Mouse (Mus musculus) adrenal gland, postnatal 25 days (tissue): ENCODE data around the gene Stim2. TPM values are rescaled to one million over a fixed set of nuclear protein-coding genes. Genes with fewer than 3 reads are reported as not detected.
A peak's percentile ranks its signal among the peaks of the same experiment; 100 is the strongest.

ENCODE experiments used
- DNase-seq: peaks from one replicate; pipeline ENCODE4 v3.0.0; 2021; ENCODE audit warnings: mixed read lengths
- long read RNA-seq: library from polyadenylated mRNA; stranded (forward); transcript quantifications from one replicate; pipeline ENCODE4 v2.0.0, GENCODE M21; 2021
- total RNA-seq: library from RNA; stranded (reverse); gene quantifications from 2 replicates; pipeline ENCODE4 v1.2.3, GENCODE M21; 2021

Gene Stim2
- total RNA-seq = 26.3 and 31.5 TPM in 2 replicates
- long read RNA-seq, full-length matches to known transcripts = 3 of 10 reads
- long read RNA-seq, partial matches to known transcripts = 7 of 10 reads
- long read RNA-seq, other reads (novel, unspliced or antisense) = 0 of 10 reads

DNA sequence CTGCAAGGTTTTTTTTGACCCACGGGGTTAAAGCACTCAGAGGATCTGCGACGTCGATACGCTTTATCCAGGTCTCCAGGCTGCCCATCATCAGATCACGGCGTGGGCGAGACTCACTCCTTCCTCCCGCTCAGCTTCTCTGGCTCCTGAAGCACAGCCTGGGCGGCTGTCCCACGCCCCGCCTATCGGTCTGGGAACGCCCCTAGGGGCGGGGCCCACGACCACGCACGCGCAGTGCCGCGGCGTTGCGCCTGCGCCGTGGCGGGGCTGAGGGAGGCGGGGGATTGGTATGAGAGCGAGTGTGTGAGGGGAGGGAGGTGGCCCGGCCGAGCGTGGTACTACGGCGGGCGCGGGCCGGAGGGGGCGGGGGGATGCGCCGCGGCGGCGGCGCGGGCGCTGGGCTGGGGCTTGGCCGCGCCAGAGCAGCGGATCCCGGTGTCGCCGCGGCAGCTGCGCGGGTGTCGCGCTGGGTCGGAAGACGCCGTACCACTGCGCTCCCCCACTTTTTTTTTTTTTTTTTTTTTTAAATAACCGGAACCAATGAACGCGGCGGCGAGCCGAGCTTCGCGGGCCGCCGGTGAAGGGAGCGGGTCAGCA lies at the start of gene Stim2:
Stim2 (plus strand) TSS at position 354 of the 597 bp plus-strand sequence.
- DNase-seq = peak; percentile 96

DNA sequence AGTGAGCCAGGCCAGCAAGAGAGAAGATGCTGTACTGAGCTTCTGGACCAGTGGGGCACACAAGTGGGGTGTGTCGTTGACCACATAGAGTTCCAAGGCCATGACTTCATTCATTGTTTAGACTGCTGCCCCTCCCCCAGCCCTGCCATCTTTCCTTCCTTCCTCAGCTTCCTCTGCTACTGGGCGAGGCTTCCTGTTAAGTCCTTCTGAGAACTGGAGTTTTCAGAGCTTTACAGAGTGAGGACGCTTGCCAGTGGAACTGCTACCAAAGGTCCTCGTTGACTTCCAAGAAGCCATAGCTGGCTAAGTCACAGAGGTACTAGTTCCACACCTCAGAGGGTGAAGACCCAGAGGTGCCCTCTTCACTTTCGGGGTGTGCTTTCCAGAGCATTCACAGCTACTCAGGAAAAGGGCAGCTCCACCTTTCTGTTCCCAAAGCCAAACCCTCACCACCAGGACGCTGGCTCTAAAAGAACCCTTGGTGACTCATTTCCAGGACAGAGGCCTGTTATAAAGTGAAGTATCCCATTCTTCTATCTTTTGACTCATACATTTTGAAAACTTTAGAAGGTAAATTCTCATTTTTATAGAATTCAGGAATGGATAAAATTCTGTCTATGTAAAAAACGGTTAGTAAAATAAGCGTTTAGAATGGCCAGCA lies 49.6 kb upstream of the Stim2 start:
- DNase-seq = peak; percentile 48

DNA sequence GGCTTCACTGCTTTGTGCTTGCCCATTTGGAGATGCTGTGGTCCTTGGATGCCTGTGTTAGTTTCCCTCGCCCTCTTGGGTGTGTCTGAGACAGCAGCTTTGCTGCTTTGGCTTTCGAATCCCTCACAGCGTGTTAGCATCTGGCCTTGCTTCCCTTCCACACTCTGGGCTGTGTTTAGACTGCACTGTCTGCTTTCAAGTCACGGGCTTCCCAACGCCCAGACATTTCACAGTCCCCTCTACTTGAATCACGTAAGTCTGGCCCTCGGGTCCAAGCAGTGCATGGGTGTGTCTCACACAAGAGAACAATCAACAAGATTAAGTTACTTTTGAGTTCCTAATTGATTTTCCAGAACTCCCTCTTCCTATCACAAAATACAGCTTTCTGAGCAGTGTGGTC lies 48.1 kb upstream of the Stim2 start:
- DNase-seq = no peak

DNA sequence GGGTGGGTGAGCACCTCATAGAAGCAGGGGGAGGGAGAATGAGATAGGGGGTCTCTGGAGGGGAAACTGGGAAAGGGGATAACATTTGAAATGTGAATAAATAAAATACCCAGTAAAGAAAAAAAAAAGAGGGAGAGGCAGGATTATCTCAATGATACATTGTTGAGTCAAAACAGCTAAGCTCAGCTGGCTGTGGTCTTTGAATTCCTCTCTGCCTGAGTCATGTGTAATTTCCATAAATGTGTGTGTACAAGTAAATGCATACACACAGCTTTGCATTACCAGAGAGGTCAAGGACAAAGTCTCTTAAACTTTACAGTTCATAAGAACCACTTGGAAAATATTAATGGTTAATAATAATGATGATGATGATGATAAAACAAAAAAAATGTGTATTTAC lies 45.1 kb upstream of the Stim2 start:
- no peak for DNase-seq

DNA sequence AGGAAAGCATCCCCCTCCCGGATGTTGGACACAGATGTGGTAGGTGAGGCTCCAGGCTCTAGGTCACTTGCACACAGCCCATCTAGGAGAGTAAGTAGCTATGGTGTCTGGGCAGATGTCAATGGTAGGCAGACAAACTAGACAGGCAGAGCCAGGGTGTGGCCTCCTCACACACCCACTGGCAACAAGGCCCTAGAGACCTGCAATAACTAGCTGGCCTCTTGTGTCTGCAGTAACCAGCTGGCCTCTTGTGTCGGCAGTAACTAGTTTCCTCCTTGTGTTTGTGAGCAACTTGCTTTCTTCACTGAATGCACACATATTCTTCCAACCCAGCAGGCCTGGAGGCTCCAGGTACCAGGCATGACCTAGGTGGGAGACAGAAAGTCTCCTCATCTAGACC lies 44.5 kb upstream of the Stim2 start:
- DNase-seq = no peak

DNA sequence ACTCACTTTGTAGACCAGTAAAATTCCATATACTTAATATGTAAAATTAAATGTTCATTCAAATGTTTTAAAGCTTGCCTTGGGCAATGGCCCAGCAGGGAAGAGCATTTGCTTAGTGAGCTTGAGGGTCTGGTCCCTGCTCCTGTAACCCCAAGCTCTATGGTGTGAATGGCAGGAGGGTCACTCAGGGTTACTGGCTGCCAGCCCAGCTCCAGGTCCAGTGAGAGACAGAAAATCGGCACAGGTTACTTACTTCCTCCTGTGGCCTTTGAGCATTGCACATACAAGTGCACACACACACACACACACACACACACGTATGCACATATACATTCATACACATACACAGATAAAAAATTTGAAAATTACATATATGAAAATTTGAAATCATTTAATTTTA lies 42.3 kb upstream of the Stim2 start:
- no peak for DNase-seq

DNA sequence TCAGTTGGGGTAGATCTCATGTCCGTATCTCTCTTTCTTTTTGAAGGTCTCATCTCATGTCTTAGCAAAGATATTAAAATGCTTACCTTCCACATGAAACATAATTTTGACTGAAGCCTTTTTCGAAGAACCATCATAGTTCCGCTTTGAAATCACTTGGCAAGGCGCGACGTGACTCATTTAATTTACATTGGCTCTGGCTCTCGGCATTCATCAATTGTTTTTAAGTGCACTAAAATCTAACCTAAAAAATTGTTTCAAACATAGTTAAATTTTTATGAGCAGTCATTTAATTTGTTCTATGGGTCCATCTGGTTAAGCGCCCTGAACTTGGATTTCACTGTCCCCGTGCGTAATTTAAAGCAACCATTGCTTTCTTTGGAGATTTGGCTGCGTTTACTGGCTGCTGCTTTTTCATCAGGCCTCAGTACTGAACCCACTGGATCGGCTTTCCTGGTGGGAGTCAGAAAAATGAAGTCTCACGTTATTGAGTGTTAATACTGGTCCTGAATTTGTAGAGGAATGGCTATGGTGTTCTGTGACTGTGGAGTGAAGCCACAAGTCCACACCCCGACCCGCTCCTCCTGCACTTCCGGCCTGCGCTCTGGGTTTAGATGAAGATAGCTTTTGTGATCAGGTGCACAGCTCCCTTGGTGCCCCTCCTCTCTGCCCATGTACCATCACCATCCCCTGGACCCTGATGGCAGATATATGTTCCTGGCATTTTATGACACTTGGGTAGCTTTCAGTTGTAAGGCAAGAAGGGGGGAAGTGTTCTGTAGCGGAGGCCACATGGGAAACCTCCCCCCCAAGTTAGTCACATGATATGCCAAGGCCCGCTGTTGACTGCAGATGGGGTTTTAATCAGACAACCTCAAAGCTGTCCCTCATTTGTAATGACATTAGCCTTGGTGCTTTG lies 41.6 kb upstream of the Stim2 start:
- no peak for DNase-seq

DNA sequence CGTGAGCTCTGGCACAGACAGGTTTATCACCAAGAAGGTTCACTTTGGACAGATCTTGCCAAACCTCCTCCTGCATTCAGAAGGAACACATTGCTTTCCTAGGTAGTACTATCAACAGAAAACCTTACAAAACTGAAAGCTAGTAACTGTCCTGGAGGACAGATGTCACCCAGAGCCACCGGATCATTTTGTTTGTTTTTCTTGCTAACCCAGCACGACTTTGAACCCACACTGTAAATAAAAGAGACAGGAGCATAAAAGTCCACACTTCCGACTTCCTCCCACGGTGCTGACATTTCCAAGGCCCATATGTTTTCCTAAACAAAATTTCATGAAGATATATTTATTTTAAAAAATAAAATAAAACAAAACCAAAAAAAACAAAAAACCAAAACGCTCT lies 41.0 kb upstream of the Stim2 start:
- DNase-seq = no peak

DNA sequence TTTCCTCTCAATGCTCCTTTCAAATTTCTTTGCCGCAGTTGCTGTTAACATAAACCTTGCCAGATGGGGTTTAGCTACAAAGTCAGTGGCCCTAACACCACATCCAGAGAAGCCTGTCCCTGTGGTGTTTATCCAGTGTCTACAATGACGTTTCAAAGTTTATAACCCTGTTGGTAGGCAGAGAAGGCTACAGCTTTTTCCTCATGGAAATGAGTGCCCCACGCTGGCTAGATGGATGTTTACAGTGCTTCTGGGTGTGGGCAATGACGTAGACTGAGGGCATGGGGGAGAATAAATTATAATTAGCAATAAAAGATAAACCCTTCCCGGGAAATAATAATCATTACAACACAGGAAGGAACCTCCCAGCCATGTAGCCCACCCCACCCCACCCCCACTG lies 37.1 kb upstream of the Stim2 start:
- DNase-seq = no peak

DNA sequence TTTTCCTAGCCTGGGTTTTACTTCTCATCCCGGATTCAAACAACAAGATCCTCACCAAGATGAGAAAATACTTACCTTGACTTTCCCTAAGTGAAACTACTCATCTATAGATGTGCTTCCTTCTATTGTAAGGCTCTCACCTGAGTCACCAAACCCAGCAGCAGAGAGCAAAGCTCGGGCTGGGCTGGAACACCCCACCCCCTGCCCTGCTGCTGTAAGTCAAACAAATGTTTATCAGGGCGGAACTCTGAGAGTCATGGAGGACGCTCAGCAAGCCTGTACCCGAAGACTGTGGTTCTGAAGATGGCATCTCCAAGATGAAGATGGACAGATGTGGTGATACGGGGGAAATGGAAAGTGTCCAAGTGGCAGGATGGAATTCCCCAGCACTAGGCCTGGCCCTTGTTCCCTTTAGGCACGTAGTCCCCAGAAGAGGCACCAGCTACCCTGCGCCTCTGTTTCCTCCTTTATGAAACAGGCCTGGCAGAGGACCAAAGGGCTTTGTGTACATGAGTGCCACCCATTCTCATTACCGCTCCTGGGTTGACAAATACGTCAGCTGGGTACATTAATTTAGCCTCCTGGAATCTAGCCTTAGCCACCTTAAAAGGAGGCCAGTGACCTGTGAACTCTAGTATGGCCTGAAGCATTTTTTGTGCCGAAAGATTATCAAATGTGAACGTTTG lies 36.3 kb upstream of the Stim2 start:
- no peak for DNase-seq

DNA sequence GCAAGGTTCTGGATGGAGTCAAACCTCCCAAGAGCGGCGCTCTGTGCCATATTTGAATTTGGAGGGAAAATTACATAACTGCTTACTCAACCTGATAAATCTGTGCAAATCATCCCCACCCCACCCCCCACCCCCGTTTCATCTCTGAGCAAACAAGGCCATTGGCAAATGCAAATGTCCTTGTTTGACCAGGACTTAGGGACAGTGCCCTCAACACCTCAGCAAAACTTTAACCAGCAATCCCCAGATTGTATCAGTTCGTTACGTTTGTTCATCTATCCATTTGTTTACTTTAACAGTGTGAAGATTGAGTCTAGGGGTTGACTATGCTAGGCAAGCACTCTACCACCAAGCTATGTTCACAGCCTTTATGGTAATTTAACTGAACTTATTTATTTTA lies 32.6 kb upstream of the Stim2 start:
- no peak for DNase-seq

DNA sequence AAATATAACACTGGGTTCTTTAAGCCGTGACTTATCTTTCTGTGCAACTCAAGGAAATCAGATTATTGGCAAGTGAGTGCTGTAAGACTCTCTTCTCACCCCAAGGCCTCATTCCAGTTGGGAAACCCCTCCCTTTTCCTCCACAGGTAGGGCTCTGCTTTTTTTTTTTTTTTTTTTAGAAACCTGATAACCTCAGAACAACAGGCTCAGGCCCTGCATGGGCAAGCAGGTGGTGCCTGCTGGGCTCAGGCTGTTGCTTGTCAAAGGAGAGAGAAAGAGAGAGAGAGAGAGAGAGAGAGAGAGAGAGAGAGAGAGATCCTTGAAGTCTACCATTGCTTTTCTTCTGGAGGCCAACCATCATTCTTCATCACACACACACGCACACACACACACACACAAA lies 30.7 kb upstream of the Stim2 start:
- DNase-seq = no peak

DNA sequence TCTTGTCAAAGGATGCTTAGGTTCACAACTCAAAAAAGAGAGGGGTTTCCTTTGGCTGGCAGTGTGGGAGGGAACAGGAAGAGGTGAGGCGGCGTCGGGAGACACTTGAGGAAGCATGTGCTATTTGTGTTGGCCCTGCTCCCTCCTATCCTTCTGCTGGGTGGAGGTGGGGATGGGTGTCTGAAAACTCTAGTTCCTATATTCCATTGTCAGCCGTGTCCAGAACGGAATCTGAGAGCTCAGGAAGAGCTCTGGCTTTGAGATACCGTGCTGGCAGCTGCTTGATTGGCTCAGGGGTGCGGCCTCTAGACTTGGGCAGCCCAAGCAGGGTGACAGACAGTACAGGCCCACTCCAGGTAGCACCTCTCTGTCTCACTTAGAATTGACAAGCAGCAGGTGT lies 28.1 kb upstream of the Stim2 start:
- DNase-seq = no peak

DNA sequence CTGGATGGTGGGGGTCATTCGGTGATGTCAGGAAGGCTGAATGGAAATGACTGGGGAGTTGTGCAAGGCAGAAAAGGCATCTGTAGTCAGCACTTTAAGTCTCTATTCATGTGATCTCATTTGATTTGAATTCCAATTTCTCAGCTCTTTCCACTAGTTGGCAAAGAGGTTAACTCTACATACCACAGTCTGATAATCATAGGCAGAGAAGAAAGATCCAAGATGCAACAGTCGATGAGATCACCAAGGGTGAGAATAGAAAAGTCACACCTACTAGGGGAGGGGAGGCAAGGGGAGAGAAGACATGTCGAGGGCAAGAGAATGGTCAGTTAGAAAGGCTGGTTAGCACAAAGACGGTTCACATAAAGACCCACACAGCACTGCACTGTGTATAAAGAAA lies 27.1 kb upstream of the Stim2 start:
- no peak for DNase-seq

DNA sequence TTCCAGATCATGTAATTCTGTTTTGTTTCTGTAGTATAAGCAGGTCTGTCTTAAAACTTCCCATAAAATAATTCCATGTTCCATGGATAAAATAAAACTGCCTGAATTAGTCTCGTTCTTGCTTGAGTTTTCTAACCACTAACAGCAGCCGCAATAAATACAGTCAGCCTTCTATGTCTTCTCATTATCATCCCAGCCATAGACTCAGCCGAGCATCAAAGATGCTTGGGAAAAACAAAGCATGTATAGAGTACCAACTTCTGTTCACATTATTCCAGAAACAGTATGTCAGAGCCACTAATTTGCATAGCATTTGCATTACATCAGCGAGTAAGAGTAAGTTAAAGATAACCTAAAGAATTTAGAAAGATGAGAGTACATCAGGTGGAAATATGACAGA lies 25.4 kb upstream of the Stim2 start:
- DNase-seq = no peak

DNA sequence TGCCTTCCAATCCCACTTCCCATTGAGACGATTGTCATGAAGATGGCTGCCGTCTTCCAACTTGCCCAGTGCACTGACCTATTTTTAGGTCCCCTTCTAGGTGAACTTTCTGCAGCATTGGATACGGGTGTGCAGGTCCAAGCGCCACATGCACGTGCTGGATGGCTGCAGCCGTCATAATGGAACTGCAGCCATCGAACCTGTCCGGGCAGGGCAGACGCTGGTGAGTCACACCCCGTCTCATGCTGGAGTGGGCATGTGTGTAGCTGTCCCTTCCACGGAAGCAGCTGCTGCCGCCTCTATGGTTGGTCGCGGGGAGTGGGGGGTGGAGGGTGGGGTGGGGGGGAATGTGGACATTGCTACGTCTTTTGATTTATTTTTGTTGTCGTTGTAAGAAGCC lies 21.8 kb upstream of the Stim2 start:
- no peak for DNase-seq

DNA sequence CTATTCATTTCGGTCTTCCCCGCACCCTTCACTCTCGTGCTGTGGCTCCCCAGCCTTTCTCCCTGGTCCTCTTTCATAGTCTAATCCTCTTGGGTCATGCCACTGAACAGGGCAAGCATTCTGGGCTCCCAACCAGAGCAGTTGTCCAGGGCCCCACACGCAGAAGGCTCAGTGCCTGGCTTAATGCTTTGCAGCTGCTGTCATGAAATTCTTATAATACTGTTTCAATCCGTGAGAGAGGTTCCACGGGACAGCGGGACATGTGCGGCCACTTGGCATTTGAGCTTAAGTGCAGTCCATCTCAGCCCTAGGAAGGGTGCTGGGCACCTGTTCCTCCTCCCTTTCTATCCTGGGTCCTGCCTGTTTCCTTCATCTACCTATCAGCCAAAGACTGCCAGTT lies 21.2 kb upstream of the Stim2 start:
- DNase-seq = no peak

DNA sequence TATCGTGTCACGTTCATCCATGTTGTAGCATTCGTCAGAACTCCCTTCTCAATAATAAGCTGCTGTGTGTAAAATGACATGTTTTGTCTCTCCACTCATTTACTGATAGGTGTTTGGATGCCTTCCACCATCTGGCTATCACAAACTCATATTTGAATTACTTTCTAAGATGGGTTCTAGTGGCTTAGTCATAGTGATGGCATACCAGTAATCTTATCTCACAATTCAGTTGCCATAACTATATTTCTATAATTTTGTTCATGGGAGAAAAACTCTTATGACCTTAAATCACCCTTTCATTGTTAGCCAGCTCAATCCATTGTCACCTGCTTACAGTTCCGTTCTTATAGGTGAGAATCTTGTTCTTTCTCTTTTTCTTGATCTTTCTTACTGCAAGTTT lies 14.9 kb upstream of the Stim2 start:
- no peak for DNase-seq

DNA sequence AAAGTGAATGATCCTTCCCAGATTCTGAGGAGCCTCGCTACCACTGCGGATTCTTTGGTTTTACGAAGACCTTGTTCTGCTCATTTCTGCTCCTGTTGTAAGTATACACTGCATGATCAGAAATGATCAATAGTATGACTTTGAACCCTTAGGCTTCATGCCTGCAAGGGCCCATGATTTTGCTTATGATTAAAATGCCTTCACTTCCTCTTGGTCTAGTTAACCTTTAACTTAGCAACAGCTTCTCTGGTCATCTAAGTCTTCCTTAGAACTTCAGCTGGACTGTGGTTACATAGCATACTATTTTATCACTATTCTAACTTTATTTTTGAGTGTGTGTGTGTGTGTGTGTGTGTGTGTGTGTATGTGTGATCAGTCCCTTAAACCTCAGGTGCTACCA lies 12.7 kb upstream of the Stim2 start:
- DNase-seq = no peak

DNA sequence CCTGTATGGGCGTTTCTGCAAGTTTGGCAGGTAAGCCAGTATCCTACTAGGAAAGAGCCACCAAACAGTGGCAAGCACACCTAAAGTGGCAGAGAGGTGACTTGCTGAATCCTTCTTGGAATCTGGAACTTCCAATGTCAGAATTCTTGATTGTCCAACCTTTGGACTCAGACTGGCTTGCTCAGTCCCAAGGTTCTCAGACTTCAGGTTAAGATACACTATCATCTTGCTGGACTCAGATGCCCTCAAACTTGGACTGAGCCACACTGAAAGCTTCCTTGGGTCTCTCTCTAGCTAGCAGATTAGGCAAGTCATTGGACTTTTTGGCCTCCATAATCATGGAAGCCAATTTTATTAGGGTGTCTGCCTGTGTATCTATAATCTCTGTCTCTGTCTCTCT lies 10.8 kb upstream of the Stim2 start:
- no peak for DNase-seq

DNA sequence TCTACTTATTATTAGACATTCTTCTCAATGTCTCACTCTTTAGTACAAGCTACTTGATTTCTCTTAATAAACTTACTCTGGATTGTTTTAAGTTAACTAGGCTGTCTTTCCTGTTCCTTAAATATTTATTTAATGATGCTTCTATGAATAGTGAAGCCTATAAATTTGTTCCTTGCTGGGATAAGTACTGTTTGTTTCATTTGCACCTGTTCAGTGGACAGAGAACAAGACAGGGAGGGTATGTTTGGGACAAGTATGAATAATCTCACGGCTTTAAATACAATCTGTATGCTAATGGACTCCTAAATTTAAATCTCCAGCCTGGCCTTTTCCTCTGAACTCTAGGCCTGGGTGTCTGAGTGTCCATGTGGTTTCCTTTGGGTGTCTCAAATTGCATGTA lies 10.2 kb upstream of the Stim2 start:
- no peak for DNase-seq

DNA sequence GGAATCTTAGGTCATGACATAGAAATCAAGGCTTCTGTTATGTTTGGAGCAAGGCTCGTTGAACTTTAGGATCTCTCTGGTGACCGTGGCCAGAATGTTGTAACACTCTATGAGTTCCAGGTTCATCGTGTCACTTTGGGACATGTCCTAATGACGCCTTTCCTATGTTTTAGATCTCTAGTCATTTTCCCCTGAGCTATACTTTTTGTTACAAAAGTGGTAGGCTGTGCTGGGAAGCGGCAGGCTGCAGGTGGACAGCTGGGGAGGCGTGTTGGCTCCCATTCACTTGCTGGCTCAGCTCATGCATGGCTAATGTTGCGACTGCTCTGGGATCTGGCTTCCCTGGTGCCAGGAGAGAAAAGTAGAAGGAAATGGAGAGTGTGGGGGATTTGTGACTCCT lies 5.7 kb upstream of the Stim2 start:
- no peak for DNase-seq

DNA sequence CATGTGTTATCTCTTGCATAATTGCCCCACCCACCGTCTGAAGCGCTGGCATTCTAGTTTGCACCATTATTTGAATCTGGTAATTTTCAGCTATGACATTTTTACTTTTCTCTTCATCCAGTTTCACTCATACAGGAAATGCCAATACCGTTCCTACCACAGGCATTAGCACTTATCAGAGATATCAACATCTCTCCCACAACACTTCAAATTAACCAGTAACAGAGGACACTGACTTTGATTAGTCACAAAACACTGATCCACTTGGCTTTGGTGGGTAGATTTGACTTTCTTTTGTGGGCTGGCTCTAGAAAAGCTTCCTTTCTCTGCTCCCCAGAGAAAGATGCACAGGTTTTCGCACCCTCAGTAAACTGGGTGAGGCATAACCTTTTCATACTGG lies 3.7 kb upstream of the Stim2 start:
- no peak for DNase-seq
